Mouse (Mus musculus) spleen, embryonic (tissue): ENCODE results near the gene Spesp1.

ENCODE experiments used
- CTCF ChIA-PET: fragments of 350-600 bp; sonication (Branson Sonifier 250); formaldehyde crosslinking; loops from one replicate; lab custom pipeline; 2022; lab: Charles Lee

Spesp1 gene

DNA sequence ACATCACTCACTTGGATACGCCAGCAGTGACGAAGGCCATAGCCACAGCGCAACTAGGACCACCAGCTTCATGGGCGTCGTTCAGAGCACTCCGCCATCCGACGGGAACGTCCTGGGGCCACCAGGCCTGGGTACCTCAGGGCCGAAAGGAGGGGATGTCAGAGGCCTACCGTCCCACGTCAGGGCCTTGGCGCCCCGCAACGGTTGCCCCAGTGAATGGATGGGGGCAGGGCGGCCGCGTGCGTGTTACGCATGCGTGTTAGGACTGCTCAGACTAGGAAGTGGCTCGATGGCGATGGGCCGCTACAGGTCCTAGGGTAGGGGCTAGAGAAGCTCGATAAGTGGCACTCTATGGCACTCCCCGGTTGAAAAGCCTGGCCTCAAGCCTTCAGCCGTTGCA is at the start of gene Spesp1:
Gene Spesp1, minus strand, starts transcription at position 218 of the 400 bp plus-strand sequence.
- CTCF ChIA-PET = no interaction called here

DNA sequence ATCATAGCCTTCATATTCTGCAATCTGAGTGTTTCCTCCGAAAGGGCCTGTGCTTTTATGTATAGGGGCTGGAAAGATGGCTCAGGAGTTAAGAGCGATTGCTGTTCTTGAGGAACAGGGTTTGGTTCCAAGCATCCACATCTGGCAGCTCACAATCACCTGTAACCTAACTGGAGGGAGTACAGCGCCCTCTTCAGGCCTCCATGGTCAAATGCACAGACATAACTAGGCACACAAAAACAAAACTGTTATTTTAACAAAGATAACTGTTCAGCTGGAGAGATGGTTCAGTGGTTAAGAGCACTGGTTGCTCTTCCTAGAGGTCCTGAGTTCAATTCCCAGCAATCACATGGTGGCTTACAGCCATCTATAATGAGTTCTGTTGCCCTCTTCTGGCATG is 44.0 kb upstream of the Spesp1 start:
- CTCF ChIA-PET = no interaction called here

DNA sequence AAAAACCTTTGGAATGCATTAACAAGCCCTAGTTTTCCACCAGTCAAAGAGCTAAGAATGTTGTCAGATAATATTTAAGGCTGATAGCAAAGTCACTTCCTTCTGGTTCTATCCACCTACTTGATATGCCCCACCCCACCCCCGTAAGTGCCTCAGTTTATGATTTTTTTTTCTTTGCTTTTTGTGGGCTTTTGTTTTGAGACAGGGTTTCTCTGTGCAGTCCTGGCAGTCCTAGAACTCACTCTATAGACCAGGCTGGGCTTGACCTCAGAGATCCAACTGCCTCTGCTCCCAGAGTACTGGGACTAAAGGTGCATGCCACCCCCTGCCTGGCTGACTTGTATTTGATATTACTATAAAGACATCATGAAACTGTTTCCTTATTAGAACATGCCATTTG is 41.8 kb upstream of the Spesp1 start:
- CTCF ChIA-PET = no interaction called here

DNA sequence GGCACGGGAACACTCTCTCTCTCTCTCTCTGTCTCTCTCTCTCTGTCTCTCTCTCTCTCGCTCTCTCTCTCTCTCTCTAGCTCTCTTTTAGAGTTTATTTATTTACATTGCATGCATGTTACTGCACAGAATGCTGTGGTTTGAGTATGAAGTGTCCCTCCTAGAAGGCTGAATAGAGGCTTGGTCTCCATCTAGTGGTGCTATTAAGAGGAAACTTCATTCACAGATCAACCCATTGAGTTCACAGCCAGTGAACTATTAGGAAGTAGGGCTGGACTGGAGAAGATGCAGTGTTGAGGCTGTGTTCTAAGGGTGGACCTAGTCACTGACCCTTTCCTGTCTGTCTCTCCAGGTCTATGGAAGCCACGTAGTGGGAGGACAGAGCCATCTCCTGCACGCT is 36.7 kb upstream of the Spesp1 start:
- CTCF ChIA-PET = no interaction called here

DNA sequence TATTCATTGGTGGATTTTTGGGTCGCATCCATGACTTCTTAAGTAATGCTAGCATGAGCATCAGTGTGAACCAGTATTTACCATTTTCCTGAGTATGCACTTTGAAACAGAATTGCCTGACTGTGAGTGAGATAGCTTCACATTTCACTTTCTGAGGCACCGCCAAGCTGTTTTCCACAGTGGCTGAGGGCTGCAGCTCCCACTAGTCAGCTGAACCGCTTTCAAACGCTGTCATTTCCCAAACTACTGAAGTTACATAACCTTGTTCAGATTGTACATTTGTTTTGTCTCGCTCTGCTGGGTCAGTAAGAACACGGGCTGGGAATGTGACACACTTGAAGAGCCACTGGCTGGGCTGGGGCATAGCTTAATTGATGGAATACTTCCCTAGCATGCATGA is 33.5 kb upstream of the Spesp1 start:
- CTCF ChIA-PET = no interaction called here

DNA sequence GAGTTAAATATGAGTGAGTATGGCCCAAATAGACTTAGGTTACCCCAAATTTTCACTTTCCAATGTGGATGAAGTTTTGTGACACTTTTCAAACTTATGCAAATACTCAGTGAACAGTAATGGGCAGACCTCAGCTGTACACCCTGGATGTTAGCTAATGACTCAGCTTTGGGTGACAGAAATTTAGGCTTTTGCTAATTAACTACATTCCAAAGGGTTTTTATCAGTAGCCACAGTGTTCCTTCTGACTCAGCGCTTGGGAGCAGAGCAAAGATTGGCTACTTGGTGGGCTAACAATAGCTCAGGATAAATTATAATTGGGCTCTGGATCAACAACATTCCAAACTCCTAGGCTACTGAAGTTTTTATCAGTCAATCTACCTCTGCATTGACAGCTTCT is 14.9 kb upstream of the Spesp1 start:
- CTCF ChIA-PET = interaction anchor here (0.6 to 1.1 kb wide), 2 partner anchors 76 to 1259 kb away, joined by 3 to 4 read pairs; no protein-coding TSS in a partner anchor

DNA sequence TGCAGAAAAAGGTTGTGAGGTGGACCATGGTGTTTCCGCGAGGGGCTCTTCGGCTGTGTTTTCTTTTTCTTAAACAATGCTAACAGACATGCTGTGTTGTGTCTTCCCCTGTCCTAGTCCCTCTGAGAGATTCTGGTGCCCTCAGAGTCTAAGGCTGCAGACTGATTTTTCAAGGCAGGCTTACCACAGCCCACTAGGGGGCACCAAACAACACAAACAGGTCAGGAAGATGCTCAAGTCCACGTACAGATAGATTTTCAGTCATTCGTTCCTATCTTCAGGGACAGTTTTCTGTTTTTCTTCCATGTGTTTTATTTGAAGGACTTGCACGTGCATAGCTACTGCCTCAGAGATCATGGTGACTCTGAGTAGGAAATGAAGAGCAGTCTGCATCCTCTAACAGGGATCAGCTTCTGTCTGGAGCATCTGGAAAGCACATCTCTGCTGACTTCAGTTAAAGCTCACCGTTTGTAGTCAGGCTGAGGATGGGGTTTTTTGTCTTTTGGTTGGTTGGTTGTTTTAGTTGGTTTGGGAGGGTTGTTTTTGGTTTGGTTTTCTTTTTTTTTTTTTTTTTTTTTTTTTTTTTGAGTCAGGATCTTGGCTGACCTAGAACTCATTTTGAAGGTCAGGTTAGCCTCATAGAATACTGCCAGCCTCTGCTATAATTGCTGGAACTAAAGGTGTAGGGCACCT is 13.1 kb upstream of the Spesp1 start:
- CTCF ChIA-PET = no interaction called here

DNA sequence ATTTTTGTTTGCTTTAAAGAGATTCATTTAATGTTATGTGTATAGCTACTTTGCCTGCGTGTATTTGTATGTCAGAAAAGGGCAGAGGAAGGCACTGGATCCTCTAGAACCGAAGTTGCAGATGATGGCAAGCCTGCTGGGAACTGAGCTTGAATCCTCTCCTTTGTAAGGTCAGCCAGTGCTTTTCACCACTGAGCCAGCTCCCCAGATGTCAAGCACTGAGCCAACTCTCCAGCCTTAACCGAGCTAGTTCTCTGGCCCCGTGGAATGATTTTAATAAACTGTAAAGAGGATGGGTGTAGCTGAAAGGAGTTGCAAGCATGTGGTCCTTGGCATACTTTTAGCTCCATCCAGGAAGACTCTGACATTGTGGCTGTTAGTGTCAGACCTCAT is 5.6 kb upstream of the Spesp1 start:
- CTCF ChIA-PET = interaction anchor here (0.5 to 1.1 kb wide), 2 partner anchors 263 to 275 kb away, joined by 6 to 8 read pairs; no protein-coding TSS in a partner anchor

DNA sequence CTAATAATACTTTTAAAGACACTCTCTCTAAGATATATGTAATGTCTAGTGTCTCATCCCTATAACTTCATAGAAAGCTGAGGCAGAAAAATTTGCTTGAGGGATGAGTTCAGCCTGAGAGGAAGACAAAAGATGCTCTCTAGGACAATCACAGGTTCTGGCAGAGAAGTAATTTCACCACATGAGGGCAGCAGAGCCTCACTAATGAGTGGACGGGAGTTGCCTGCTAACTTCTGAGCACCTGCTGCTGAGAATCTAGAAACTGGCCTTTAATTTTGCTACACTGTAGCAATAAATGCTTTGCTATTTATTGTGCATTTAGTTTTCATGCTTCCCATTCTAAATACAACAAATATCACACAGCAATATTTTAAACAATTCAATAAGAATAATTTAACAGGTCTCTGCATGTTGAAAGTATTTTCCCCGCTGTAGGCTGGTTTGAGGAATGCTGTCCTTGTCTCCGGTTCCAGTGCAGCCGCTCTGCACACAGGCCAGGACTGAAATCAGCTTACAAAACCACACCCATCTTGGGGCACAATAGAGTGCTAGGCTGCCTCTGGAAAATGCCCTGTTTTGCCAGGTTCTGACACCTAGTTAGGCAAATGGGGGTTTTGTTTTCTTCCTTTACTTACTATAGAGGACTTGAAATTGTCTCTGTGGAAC is 5.1 kb upstream of the Spesp1 start:
- CTCF ChIA-PET = interaction anchor here (0.5 to 1.4 kb wide), 5 partner anchors 247 to 276 kb away, joined by 3 to 8 read pairs (median 4); no protein-coding TSS in a partner anchor

DNA sequence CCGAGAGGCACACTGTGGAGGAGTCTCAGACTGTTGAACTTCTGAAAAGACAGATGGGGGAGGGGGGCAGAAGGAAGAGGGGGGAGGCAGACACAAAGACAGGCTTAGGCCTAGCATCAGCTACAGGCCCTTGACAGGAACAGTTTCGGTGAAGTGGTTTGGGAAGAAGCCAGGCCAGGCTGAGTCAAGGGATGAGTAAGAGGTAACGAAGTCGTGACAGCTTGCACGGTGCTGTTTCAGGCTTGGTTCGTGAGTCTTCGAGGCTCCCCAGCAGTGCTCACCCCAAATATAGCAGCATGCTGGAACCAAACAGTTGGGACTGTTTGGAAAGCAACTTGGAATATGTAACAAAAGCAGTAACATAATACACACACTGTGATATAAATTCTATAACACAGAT is 2.3 kb upstream of the Spesp1 start:
- CTCF ChIA-PET = no interaction called here

DNA sequence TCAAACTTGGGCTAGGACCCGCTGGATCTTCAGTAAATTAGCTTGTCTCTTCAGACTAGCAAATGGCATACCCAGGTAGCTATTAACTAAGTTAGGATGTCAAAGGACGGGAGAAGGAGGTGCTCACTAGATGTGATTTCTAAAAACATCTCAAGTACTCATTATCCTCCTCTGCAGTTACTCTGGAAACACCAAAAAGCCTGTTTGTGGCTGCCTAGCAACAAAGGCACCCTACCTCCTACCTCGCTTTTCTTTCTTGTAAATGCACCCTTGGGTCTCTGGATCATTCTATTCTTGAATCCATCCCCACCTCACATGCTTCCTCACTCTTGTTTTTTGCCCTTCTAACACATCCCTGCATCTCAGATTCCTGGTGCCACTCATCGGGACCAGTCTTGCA is 5.1 kb downstream of the Spesp1 start:
- CTCF ChIA-PET = interaction anchor here (0.6 kb wide), 1 partner anchor 93 kb away, joined by 4 read pairs; no protein-coding TSS in a partner anchor

DNA sequence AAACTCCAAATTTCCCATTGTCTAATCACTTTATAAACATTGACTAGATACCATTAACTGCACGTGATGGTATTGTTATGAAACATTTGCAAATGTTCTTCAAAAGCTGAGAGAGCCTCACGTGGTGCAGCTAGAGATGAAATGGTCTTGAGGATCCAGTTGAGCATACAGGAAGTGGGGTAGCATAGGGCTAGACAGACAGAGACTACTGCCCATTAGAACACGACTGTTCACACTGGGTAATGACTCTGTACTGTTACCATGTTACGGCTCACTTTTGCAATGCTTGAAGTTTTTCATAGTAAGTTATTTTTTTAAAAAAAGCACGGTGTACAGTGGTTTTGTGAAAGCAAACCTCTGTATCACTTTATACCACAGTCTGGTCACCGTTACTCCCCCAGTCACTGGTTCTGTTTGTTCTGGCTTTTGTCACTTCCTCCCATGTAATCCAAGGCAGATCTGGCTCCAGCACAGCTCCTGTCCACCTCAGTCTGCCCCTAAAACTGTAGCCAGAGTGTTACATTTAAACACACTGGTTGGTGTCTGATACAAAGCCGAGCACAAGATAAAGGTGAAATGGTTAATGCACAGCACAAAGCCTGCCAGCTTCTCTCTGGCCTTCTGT is 11.1 kb downstream of the Spesp1 start:
- CTCF ChIA-PET = no interaction called here

DNA sequence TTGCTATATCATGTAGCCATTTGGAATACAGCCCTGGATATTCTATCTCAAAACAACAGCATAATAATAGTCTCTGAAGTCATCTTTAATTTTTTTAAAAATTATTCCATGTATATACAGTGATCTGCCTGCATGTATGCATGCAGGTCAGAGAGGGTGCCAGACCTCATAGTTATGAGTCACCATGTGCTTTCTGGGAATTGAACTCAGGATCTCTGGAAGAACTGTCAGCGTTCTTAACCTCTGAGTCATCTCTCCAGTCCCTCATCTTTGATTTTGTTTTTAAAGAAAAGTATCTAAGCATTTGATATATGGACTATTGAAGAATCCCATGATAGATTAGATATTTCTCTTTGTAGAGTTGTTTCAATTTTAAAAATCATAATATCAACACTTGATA is 12.8 kb downstream of the Spesp1 start:
- CTCF ChIA-PET = no interaction called here

DNA sequence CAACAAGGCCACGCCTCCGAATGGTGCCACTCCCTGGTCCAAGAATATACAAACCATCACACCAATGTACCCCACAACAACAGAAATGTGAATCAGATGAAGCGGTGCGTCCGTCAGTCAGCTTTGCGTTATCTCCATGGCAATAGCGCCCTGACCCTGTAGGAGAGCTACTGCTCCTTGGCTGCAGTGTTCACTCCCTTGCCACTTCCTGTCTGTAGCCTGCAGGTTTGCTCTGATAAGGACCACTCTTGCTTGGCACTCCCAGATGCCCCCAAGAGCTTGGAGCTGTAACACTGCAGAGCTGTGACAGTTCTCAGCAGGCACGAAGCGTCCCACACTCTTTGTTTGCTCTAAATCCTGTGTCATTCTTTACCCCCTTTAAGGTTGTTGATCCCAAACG is 16.7 kb downstream of the Spesp1 start:
- CTCF ChIA-PET = no interaction called here

DNA sequence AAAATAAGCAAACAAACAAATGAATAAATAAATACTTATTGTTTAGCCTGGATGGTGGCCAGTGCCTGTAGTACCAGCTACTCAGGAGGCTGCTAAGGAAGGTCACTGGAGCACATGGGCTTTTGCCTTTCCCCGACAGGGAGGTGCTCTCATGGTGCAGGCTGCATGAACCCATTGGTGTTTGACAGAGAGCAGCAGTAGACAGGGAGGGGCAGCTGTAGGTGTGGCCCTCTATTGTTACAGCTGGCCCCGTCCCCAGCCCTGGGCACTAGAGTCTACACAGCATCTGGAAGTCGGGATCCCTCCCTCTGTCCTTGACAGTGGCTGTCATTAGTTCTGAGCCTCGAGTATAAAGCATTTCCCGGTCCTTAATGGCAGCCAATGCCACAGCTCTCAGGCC is 18.4 kb downstream of the Spesp1 start:
- CTCF ChIA-PET = interaction anchor here (0.7 to 1.1 kb wide), 2 partner anchors 287 to 1786 kb away, joined by 3 read pairs; no protein-coding TSS in a partner anchor

DNA sequence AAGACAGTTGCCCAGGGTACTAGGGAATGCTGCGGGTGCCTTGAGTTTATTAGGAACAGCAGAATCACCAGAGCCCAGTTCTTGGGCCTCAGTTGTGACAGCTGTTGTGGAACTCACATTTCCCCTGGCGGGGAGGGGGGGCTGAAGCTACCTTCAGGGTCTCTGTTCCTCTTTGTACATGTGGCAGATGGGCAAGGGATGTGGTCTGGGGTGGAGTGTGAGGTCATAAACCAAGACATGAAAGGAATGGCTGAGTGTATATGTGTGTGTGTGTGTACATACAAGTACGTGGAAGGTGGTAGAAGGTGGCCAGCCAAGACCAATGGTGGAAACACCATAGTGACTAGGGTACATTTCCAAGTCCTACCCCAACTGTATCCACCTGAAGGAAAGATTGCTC is 20.6 kb downstream of the Spesp1 start:
- CTCF ChIA-PET = no interaction called here

DNA sequence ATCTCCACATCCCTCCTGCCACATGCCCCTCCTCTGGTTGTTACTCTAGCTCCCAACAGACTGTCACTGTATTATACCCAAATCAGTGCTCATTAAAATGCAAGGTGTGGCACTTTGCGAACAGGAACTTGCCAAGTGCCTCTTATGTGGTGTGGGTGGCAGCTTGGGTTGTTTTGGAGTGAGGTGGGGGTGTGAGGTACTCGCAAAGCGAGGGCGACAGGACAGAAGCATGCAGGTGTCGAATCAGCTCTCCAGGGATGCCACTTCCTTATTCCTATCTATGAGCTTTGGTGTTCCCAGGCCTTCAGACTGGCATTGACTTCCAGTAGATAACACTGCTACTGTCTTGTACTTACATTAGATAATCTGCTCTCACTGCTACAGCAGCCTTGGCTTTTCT is 21.0 kb downstream of the Spesp1 start:
- CTCF ChIA-PET = no interaction called here

DNA sequence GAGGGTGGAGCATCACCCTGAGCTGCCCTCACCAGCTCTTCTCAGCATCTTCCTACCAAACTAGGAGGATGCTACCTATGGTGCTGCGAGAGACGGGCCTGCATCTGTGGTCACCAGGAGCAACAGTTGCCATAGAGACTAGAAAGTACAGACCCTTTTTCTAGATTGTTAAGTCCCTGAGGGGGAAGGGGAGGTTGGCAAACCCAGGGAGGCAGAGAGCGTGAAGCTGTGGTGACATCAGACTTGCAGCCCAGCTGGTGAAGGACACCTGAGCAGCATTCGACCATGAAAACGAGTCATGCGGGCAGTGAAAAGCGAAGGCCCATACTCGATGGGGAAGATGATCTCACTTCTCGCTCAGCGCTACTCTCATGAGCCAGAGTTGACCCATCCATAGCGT is 24.0 kb downstream of the Spesp1 start:
- CTCF ChIA-PET = interaction anchor here (0.7 to 0.8 kb wide), 2 partner anchors 18 to 269 kb away, joined by 3 read pairs; no protein-coding TSS in a partner anchor

DNA sequence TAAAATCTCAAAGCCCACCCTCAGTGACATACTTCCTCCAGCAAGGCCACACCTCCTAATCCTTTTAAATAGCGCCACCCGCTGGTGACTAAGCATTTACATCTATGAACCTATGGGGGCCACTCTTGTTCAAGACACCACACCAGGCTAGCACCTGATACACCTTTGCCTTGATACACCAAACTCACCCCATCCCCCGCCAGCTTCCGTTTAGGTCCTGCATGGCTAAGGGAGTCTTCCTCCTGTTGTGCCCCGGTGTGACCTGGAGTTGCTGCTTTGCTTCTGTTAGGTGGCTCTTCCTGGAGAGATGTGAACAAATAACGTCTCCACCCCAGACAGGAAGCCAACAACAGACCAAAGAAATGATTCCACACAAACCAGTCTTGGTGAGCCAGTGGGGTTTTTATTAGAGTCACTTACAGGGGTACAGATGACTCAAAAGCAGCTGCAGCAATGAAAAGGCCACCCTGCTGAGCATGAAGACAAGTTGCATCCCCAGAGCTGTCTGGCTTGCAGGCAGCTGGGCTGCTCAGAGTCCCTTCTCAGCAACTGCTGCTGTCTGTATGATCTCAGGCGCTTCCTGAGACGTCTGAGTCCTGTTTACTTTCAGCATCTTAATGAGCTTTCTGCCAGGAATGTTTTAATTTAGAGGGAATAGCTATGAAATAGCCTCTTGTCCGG is 26.0 kb downstream of the Spesp1 start:
- CTCF ChIA-PET = interaction anchor here (0.6 to 0.7 kb wide), 2 partner anchors 16 to 17 kb away, joined by 3 to 4 read pairs; no protein-coding TSS in a partner anchor

DNA sequence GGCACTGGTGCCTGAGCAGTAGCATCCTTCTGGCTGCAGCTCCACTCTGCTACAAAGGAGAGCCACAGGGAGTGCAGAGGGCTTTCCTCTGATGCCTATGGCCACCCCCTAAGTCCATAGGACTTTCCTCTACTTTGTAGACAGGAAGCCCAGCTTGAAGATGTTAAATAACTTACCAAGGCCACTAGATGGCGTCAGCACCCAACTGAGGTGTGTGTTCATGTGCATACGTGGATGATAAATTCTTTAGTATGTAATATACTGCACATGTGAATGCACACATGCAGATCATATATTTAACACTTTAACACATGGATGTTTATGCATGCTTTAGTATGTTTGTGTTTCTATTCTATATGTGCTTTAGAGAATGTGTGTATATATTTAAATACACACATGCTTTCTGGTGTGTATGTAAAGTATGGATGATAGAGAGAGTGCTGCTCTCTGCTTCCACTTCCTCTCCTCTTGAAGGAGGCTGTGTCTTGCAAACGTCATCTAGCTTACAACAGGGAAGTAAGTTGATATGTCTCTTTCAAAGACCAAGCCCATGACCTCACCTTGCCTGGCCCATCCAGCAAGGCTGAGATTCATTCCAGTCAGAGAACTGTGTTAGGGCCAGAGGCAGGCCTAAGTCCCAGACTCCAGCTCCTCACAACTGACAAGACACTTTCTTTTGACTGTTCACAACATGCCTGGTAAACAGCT is 28.1 kb downstream of the Spesp1 start:
- CTCF ChIA-PET = interaction anchor here (0.5 kb wide), 1 partner anchor 323 kb away, joined by 5 read pairs; no protein-coding TSS in a partner anchor

DNA sequence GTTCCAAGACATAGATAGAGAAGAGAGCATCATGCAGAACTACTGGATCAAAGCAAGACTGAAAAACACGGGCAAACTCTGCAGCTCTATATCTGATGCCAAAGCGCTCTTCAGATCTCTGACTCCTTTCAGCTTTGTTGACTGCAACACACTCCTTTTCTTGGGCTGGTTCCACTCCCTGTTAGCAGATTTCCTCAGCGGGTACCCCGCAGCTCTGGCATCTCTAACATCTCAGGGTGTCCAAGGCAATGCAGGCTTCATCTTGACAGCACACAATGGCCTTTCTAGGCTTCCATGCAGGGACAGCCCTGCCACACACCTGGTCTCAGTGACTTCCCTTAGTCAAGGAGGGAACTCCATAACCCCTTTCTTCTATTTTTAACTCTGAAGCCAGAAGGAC is 31.7 kb downstream of the Spesp1 start:
- CTCF ChIA-PET = no interaction called here
